Mouse (Mus musculus): ENCODE data around the gene RPS10-NUDT3.

- no peak for TF ChIP-seq CTCF (IDR thresholded peaks at IDR 0.05; ENCODE audit: low read depth)
- no peak for TF ChIP-seq EP300 (IDR thresholded peaks at IDR 0.05; ENCODE audit: low read depth)
Measured at GRCm38 (mm10) chr17:27634871-27635574, at the start of gene RPS10-NUDT3.

All from liver, postnatal 0 days (tissue).